22 mouse cellular contexts compared by ENCODE assay signal in the genomic region with DNA sequence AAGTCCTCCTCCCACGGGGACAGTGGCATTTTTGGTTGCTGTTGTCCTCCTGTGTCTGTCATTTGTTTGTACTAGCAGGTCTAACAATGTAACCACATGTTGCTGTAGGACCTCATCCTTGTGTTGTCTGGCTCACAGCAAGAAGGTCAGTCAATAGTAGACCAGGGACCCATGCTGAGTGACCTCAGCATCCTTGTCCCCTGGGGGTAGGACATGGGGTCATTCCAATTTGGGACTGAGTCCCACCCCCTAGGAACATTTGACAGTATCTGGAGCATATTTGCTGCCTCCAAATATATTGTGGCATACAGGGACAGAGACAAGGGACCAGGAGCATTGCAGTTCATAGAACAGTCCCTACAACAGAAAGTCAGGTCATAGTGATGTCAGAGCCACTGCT. TPM values are rescaled to one million over a fixed set of nuclear protein-coding genes. Genes with fewer than 3 reads are reported as not detected.
"Had no signal": no experiment of that assay in that cellular context is flagged by ENCODE, and none has a peak within 500 bp of the region (broad histone marks: within the 10 kb centered on the region; RNA-seq: fewer than 3 reads in every experiment).

No protein-coding gene starts in this region.

- H3K27me3 ChIP-seq: liver, embryonic 15.5 days; lung, embryonic 15.5 days; midbrain, embryonic 13.5 days; midbrain, embryonic 15.5 days; neural tube, embryonic 13.5 days; neural tube, embryonic 15.5 days; stomach, embryonic 15.5 days had no signal

- H3K27ac ChIP-seq: liver, embryonic 15.5 days; lung, embryonic 15.5 days; macrophage; midbrain, embryonic 13.5 days; midbrain, embryonic 15.5 days; neural tube, embryonic 13.5 days; neural tube, embryonic 15.5 days; stomach, embryonic 15.5 days; stomach, postnatal 0 days had no signal

- H3K4me3 ChIP-seq: liver, embryonic 15.5 days; lung, embryonic 15.5 days; megakaryocyte, embryonic 14.5 days; midbrain, embryonic 13.5 days; midbrain, embryonic 15.5 days; neural tube, embryonic 13.5 days; neural tube, embryonic 15.5 days; stomach, embryonic 15.5 days had no signal

- H3K36me3 ChIP-seq: liver, embryonic 15.5 days; lung, embryonic 15.5 days; midbrain, embryonic 13.5 days; midbrain, embryonic 15.5 days; neural tube, embryonic 13.5 days; neural tube, embryonic 15.5 days; stomach, embryonic 15.5 days had no signal

- H3K4me1 ChIP-seq: liver, embryonic 15.5 days; lung, embryonic 15.5 days; midbrain, embryonic 13.5 days; midbrain, embryonic 15.5 days; neural tube, embryonic 13.5 days; neural tube, embryonic 15.5 days; stomach, embryonic 15.5 days had no signal

- DNase-seq: liver, postnatal 0 days; lung, adult 2 months; lung, postnatal 14 days; lung, postnatal 36 days; retina, postnatal 1 day; right cerebral cortex, adult 18-20 months; right cerebral cortex, postnatal 25 days; right cerebral cortex, postnatal 4 days; thymus, adult 2 months; thymus, postnatal 25 days; thymus, postnatal 4 days had no signal

RNA-seq across cellular contexts. Expression of a gene that starts 41.3 kb away (rescaled TPM):
- total RNA-seq: monocyte, adult 5-6 weeks had no signal
- polyA plus RNA-seq: macrophage had no signal
